Mouse (Mus musculus) midbrain, embryonic 12.5 days (tissue): Measurements from ENCODE around the gene Immt. TPM values are rescaled to one million over a fixed set of nuclear protein-coding genes. Genes with fewer than 3 reads are reported as not detected.

ENCODE experiments used
- polyA plus RNA-seq: library from polyadenylated mRNA; unstranded; fragments of >200 nt; fragmentation: Nextera tagmentation; extraction: Ambion mirVana; gene quantifications from 2 replicates; pipeline ENCODE4 v1.2.1, GENCODE M21; 2016

Immt gene
- polyA plus RNA-seq, 1 experiment from 2014 or later, result 168 TPM

Other genes starting within 250 kb of the Immt start
- 93.3 and 94.9 TPM in 2 replicates for gene Kdm3a, start 198.3 kb upstream of the Immt start, polyA plus RNA-seq
- 86.3 and 97.4 TPM in 2 replicates for gene Reep1, start 123.8 kb upstream of the Immt start, polyA plus RNA-seq
- gene Mrpl35, start 4.4 kb upstream of the Immt start, polyA plus RNA-seq, result 47.0 and 47.7 TPM in 2 replicates
- gene Ptcd3, start 77.4 kb downstream of the Immt start, polyA plus RNA-seq, result 112 and 119 TPM in 2 replicates
- 32.8 and 34.2 TPM in 2 replicates for gene Polr1a, start 77.7 kb downstream of the Immt start, polyA plus RNA-seq